Mouse (Mus musculus) heart, postnatal 4 days (tissue): Measurements from ENCODE around the gene Hpgds. TPM values are rescaled to one million over a fixed set of nuclear protein-coding genes. Genes with fewer than 3 reads are reported as not detected.

ENCODE experiments used
- DNase-seq: peaks from one replicate; pipeline ENCODE4 v3.0.0; 2021
- total RNA-seq, 2 experiments: library from RNA; stranded (reverse); gene quantifications; 2 replicates each; pipeline ENCODE4 v1.2.3; 2021

The Hpgds gene
- 1 to 10 TPM; 1.0 to 1.1 TPM for total RNA-seq

DNA sequence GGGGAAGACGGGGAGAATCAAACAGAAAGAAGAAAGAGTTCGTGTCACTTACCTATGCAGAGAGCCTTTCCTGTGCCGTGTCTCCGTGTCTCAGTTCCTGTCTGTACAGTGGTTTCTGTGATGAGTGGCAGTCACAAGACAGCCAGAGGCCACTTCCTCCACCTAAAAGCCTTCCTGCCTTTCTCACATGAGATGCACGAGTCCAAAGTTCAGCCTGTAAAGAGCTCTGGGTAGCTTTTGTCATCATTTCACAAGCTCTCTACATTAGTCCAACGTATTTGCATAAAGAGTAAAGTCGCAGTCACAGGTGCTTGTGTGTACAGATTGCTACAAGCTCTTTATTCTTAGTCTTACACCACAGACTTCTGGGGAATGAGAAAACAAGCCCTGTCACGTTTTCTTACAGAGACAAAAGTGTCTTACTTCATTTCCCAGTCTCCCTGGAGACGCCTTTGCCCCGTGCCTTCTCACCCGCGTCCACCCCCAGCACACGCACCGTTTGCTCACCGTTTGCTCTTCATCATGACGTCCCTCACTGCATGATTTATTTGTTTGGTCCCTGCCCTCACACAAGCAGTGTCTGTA, at the start of gene Hpgds:
TSS of gene Hpgds (minus strand) at position 288 of the 585 bp plus-strand sequence.
- DNase-seq = no peak

DNA sequence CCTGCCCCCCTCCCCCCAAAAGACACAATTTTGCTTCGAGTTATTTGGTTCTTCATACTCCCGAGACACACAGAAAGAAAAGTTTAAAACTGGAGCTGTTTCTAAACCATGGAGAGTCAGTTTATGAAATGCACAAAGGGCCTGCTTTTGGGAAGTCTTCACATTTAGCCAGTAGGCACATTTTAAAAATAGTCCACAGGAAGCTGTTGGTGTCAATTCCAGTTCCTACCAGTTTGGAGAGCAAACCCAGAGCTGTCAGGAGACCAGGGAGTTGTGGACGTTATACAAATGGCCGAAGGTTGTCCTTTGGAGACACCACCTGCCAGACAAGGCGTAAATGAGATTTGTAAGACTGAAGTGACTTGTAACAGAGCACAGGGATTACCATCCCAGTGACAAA, 20.3 kb upstream of the Hpgds start:
- no peak for DNase-seq

DNA sequence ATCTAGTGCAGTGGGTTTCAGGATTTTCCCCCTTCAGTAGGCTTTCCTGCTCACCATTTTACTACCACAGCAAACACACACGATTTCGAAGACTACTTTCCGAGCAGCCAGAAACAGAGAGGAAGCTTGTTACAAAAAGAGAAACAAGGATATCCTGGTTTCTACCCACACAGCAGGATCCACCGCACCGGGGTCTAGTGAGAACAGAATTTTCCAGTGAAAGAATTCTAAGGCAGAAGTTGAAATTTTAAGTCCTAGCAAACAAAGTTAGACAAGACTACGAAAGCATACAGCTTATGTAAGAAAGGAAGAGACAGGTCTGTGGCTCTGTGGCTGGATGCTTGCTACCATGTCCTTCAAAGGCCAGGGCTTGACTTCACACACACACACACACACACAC, 19.4 kb upstream of the Hpgds start:
- no peak for DNase-seq

DNA sequence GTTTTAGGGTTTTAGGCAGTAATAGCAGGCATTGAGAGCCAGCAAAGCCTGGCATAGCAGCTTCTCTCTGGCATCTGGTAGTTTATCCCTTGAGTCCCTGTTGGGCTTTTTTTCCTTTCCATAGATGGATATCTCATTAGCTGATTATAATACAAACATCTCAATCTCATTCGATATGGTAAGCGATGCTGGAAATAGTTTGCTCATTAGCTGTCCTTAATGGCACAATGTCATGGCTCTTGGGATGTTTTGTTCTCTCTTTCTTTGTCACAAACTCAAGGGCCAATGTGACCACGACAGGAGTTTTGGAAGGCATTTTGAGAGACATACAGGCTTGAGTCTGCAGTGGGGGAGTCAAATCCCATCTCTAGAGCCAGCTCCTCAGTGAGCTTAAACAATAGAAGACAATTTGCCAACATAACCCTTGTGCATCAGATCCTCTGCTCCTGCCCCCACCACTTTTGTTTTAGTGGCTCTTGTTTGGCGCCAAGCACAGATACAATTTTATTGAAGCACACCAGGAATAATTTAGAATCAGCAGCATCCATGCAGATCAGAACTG, 14.8 kb upstream of the Hpgds start:
- DNase-seq = no peak

DNA sequence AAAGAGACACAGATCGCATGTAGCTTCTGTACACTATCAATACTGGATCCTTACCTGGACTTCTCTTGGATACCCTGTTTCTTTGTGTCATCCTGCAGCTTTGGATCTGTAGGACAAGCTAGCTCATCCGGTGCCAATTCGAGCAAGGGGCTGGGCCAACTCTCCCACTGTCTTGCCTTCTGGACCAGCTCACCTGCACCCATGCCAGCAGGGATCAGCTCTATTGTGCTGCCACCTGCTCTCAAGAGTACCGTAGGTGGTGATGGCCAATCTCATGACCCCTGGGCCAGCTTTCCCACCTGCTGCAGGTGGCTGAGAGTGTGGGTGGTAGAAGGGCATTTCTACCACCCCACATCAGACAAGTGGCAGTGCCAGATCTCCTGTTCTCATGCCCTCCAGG, 12.3 kb upstream of the Hpgds start:
- DNase-seq = no peak

DNA sequence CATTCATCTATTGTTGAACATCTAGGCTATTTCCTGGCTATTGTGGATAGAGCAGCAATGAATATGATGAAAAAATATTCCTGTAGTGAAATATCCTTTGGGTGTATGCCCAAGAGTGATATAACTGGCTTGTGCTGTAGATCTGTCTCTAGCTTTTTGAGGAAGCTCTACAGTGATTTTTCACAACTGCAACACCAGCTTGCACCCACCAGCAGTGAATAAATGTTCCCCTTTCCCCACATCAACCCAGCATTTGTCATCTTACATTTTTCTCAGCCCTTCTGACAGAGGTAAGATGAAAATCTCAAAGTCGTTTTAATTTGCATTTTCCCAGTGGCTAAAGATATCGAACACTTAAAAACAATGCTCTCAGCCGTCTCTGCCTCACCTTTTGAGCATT, 8.9 kb upstream of the Hpgds start:
- no peak for DNase-seq

DNA sequence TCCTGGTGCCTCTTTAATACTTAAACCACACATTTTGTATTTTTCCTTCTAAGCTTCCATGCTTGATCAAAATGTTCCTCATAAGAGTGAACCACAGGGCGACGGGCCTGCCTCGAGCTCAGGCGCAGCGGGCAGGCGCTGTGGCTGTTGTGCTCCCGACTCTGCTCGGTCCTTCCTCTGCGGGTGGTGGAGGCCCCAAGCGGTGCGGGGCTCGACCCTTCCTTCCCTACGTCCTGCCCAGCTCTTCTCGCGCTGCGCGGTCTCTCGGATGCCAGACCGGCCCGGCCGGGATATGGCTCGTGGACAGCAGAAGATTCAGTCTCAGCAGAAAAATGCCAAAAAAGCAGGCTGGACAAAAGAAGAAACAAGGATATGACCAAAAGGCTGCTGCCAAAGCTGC, 6.0 kb upstream of the Hpgds start:
- DNase-seq = no peak

DNA sequence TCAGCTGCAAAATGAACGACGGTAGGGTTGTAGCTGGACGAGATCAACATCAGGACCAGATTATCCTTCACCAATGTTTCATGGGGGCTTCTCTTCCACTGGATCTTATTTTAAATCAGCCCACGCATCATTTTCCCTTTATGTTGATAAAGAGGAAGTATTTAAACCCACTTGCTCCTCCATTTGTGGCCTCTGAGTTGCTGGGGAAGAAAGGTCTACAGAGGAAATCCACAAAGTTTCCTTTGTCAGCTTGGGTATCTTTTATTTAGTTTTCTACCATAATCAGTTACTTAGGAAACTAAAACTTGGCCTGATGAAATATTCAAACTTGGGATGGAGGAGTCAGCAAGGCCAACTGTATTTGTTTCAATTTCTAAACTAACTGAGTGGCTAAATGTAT, 1.7 kb upstream of the Hpgds start:
- DNase-seq = no peak

DNA sequence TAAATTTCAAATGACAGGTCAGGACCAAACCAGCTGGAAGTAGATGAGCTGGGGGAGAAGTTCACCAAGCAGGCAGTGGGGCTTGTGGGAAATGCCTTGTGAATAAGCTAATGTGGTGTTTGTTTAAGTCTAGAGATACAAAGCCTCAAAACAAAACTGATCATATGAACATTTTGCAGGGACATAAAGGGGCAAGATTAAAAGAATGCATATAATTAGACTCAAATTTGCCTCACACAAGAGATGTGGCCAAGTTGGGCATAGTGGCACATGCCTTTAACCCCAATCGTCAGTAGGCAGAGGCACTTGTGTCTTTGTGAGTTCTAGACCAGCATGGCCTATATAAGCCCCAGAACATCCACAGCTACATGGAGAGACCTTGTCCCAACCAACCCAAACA, 2.4 kb downstream of the Hpgds start:
- no peak for DNase-seq

DNA sequence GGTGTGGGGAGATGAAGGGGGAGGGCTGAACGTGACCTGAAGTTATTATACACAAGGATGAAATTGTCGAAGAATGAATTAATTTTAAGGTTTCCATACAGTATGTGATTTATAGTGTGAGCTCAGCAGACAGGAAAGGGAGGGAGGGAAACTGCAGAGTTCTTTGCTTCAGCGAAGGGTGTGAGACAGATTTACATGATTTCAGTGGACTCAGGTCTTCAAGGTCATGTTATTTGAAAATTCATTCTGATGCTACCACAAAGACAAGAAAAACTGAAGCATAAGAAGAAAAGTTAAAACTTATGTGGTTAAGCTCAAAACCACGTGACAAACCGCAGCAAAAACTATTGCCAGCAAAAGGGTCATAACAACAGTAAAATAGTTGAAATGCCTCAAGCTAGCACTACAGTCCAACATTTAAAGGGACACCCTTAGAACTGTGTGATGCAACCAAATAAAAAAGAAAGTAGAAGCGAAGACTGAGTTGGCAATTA, 3.9 kb downstream of the Hpgds start:
- no peak for DNase-seq

DNA sequence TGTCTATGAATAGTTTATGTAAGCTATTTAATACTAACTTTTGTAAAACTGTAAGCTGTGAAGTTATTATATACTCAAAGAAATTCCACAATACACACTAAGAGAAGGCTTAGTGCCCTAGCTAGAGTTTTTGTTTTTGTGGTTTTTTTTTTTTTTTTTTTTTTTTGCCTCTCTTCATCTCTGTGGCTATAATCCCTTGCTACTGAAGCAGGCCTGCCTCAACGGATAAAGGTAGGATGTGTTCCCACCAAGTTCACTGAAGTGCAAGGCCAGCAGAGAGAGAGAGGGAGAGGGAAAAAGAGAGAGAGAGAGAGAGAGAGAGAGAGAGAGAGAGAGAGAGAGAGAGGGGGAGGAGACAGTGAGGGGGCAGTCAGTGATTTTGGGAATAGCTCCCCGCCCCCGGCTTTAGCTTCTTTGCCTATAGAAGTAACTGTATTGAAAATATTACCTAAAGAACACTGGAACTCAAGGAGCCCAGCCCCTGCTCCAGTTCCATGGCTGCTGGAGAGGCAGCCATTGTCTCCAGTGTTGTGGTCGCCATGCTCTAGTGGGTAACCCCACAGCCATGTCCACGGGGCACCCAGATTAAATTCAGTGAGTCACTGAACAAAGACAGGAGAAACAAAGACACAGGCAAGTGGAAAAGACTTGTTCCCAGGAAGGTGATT, 4.5 kb downstream of the Hpgds start:
- DNase-seq = no peak

DNA sequence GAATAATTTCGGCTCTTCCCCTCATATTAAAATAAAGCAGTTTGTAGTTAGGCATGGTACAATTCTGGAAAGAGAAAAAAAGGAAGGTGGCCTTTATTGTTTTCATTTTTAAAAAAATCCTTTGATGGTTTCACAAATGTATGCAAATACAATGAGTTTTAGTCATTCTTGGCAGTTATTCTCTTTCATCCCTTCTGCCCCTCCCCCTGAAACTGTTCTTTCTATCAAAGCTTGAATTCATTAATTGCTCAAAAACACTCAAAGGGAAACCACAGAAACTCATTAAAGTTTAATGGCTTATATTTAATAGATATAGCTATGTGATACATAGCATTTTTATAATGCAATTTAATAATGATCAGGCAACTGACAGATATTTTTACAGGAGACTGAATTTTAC, 6.5 kb downstream of the Hpgds start:
- no peak for DNase-seq

DNA sequence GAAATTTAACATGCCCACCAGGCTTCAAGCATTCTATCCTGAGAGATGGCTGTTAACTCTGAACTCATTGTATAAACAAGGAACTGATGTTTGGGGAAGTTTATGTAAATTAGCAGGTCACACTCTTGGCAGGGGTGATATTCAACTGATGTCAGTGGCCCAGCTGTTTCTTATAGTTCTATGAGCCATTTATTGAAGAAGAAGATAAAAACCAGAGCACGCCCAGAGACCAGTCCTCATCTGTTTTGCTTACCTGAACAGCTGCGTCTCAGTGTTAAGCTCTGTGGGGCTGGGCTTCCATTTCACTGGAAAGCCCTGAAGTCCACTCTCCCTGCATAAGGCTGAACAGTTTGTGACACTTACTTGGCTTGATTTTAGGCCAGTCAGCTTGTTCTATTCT, 6.9 kb downstream of the Hpgds start:
- no peak for DNase-seq

DNA sequence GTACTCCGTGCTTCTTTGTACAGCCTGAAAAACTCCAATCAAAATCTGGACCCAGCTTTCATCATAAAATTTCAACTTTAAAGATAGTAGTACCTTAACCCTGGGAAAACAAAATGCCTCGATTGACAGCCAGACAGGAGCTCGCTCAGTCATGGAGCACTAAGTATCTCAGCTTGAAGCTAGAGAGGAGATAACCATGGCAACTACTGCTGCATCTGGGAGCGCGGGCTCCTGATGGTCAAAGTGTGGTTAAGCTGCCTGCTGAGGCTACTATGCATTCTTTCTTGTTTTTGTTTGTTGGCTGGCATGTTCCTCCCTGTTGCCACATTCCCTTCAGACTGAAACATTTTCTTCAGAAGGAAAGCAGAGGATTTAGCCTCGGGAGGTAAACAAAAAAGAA, 12.3 kb downstream of the Hpgds start:
- no peak for DNase-seq

DNA sequence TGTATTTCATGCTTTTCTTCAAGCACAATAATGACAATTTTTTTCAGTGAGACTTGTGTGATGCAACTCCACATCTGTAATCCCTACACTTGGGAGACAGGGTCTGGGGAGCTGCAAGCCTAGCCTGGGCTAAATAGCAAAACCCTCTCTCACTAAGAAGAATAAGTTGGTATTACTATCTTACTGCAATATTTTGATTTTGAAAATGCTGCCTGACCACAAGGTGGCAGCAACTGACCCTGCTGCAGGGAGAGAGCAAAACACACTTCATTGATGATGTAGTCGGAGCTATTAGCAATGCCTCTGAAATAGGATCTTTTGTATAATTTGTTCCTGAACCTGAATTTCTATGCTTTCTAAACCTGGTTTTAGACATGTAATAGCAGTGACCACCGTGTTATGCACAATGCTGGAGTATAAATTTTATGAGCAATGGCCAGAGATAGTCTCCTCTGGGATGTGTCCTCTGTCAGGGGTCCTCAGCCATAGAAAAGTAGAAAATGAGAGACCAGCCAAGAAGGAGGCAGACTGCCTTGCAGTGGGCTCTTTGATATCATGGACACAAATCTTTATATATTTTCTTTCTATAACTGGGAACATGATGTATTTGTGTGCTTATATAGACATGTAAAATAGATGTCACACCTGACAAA, 18.5 kb downstream of the Hpgds start:
- DNase-seq = peak; percentile 68

DNA sequence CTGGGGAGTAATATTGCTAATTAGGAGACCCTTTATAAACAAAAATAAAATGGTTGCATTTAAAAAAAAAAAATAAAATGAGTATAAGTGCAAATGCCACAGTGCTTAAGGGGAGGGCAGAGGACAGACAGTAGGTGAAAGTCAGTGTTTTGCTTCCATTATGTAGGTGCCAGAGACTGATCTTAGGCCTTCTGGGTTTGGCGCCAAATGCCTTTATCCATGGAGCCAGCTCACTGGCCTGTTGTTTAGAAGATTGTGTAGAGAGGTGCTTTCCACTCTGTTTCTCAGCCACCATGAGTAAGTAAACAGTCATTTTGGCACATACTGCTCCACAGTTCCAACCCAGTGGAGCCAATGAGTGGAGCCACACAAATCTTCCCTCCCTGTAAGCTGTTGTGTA, 27.2 kb downstream of the Hpgds start:
- DNase-seq = no peak

DNA sequence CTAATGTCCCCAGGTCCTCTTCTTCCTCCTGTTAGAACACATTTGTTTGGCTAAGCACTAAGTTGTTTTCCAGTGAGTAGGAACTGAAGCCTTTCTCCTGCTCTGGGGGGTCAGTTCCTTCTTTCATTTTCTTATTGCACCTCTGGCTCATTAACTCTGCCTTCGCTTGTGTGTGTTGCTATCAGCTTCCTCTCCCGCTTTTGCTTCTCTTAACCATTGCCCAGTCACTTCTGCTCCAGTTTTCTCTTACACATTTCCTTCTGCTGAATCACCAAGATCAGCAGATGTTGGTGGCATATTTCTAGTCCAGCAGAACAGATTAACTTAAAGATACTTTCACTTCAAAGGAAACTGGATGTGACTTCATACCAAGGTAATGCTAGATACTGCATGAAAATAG, 29.8 kb downstream of the Hpgds start:
- no peak for DNase-seq

DNA sequence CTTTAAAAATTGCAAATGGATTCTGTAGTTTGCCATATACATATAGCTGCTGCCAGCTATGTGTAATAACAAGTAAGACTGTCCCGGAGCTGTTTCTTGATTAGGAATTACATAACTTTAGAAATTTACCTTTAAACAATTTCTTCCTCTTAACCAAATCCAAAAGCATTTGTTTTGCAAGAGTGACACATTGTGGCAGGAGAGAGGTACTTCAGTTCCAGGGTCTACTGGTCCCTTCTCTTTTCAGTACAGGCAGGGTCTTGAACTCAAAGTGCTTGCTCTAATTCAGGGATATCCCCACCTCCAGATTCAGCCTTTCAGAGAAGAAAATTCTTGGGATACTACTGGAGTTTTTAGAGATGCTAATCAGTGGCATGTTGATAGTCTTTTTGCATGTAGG, 65.6 kb downstream of the Hpgds start:
- no peak for DNase-seq

DNA sequence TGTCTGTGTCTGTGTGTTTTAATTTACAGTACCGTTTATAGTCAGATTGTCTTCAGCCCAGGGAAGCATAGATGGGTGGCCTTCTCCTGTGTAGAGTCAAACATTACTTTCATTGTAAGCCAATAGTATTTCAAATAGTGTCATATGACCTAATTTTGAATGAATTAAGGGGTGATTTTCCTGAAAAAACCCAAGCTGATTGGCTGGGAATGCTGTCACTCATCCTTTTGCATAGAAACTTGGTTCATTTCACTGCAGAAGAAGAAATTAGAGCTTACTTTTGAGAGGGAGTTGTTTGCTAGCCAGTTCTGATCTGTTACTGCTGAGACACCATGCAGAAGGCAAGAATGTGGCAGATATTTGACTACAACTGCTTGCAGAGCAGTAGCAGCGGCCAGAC, 69.5 kb downstream of the Hpgds start:
- DNase-seq = no peak
